Mouse (Mus musculus): ENCODE data around the gene Anp32a. TPM values are rescaled to one million over a fixed set of nuclear protein-coding genes. Genes with fewer than 3 reads are reported as not detected.

Gene Anp32a
- total and polyA plus RNA-seq, 2 experiments from 2014 or later = 110 to 130 TPM

GRCm38 (mm10) chr9:62385727-62386518 is 44.8 kb downstream of the Anp32a start:
- no peaks in the 10 kb centered on the region for H3K27me3 ChIP-seq (ENCODE audit: insufficient read depth, low read length)
- H3K9ac ChIP-seq = no peak overlapping the region
- H3K27ac ChIP-seq (ENCODE audit: low read depth, low read length) = no peak overlapping the region
- H3K36me3 ChIP-seq (ENCODE audit: insufficient read depth) = 0 out of 2 replicates have a peak, but pooled peaks cover 3% of the 10 kb centered on the region
- no peak overlapping the region for H3K4me3 ChIP-seq (ENCODE audit: low read depth, low read length)
- TF ChIP-seq CTCF (IDR thresholded peaks at IDR 0.05; ENCODE audit: low read depth) = no peak
- WGBS = 86% methylated on average over 4 of the region's 4 CpGs
- no peaks in the 10 kb centered on the region for H3K9me3 ChIP-seq (ENCODE audit: low read length)
- H3K4me1 ChIP-seq (ENCODE audit: insufficient read depth) = no peaks in the 10 kb centered on the region
- no peak overlapping the region for H3K4me2 ChIP-seq (ENCODE audit: low read depth)
- DNase-seq (no peak), ATAC-seq (no peak)

- Histone ChIP-seq H3K36me3 (ENCODE audit: insufficient read depth) (no peaks in the 10 kb centered on the region), H3K9ac (no peak overlapping the region), H3K4me3 (ENCODE audit: low read depth, low read length) (no peak overlapping the region), H3K4me1 (ENCODE audit: insufficient read depth) (no peaks in the 10 kb centered on the region), H3K9me3 (ENCODE audit: low read length) (no peaks in the 10 kb centered on the region), H3K27ac (ENCODE audit: low read depth, low read length) (no peak overlapping the region), H3K4me2 (ENCODE audit: low read depth) (no peak overlapping the region), H3K27me3 (ENCODE audit: insufficient read depth, low read length) (no peaks in the 10 kb centered on the region)
- 56% methylated on average over 9 of the region's 9 CpGs for WGBS
- DNase-seq = no peak
- TF ChIP-seq CTCF (IDR thresholded peaks at IDR 0.05; ENCODE audit: low read depth) = no peak
- ATAC-seq = no peak
These were observed 48.6 kb downstream of the Anp32a start for GRCm38 (mm10) chr9:62389735-62390134.

- Histone ChIP-seq H3K9me3 (ENCODE audit: low read length) (no peaks in the 10 kb centered on the region), H3K27me3 (ENCODE audit: insufficient read depth, low read length) (no peaks in the 10 kb centered on the region), H3K4me3 (ENCODE audit: low read depth, low read length) (no peak overlapping the region), H3K36me3 (ENCODE audit: insufficient read depth) (no peaks in the 10 kb centered on the region), H3K9ac (no peak overlapping the region), H3K4me2 (ENCODE audit: low read depth) (no peak overlapping the region), H3K27ac (ENCODE audit: low read depth, low read length) (no peak overlapping the region), H3K4me1 (ENCODE audit: insufficient read depth) (no peaks in the 10 kb centered on the region)
- no peak for TF ChIP-seq CTCF (IDR thresholded peaks at IDR 0.05; ENCODE audit: low read depth)
- 75% methylated on average over 2 of the region's 2 CpGs for WGBS
- ATAC-seq = no peak
- no peak for DNase-seq
These were observed 52.4 kb downstream of the Anp32a start for GRCm38 (mm10) chr9:62393531-62393930.

GRCm38 (mm10) chr9:62394163-62394562 is 53.1 kb downstream of the Anp32a start:
- Histone ChIP-seq H3K9me3 (ENCODE audit: low read length) (no peaks in the 10 kb centered on the region), H3K4me3 (ENCODE audit: low read depth, low read length) (no peak overlapping the region), H3K27ac (ENCODE audit: low read depth, low read length) (no peak overlapping the region), H3K4me2 (ENCODE audit: low read depth) (no peak overlapping the region), H3K27me3 (ENCODE audit: insufficient read depth, low read length) (no peaks in the 10 kb centered on the region), H3K9ac (no peak overlapping the region), H3K4me1 (ENCODE audit: insufficient read depth) (no peaks in the 10 kb centered on the region), H3K36me3 (ENCODE audit: insufficient read depth) (no peaks in the 10 kb centered on the region)
- no peak for TF ChIP-seq CTCF (IDR thresholded peaks at IDR 0.05; ENCODE audit: low read depth)
- DNase-seq (no peak), ATAC-seq (no peak)
- 82% methylated on average over 2 of the region's 2 CpGs for WGBS

GRCm38 (mm10) chr9:62400531-62401170 is 59.6 kb downstream of the Anp32a start:
- ATAC-seq (no peak), DNase-seq (no peak)
- no peak overlapping the region for H3K4me2 ChIP-seq (ENCODE audit: low read depth)
- no peak for TF ChIP-seq CTCF (IDR thresholded peaks at IDR 0.05; ENCODE audit: low read depth)
- H3K9me3 ChIP-seq (ENCODE audit: low read length) = no peaks in the 10 kb centered on the region
- no peaks in the 10 kb centered on the region for H3K4me1 ChIP-seq (ENCODE audit: insufficient read depth)
- no peak overlapping the region for H3K9ac ChIP-seq
- H3K27me3 ChIP-seq (ENCODE audit: insufficient read depth, low read length) = no peaks in the 10 kb centered on the region
- H3K36me3 ChIP-seq (ENCODE audit: insufficient read depth) = no peaks in the 10 kb centered on the region
- 66% methylated on average over 11 of the region's 11 CpGs for WGBS
- H3K27ac ChIP-seq (ENCODE audit: low read depth, low read length) = no peak overlapping the region
- H3K4me3 ChIP-seq (ENCODE audit: low read depth, low read length) = no peak overlapping the region

- Histone ChIP-seq H3K27me3 (ENCODE audit: insufficient read depth, low read length) (no peaks in the 10 kb centered on the region), H3K4me3 (ENCODE audit: low read depth, low read length) (no peak overlapping the region), H3K4me1 (ENCODE audit: insufficient read depth) (no peaks in the 10 kb centered on the region), H3K9ac (no peak overlapping the region), H3K4me2 (ENCODE audit: low read depth) (no peak overlapping the region), H3K36me3 (ENCODE audit: insufficient read depth) (no peaks in the 10 kb centered on the region), H3K9me3 (ENCODE audit: low read length) (no peaks in the 10 kb centered on the region), H3K27ac (ENCODE audit: low read depth, low read length) (no peak overlapping the region)
- DNase-seq (no peak), ATAC-seq (no peak)
- TF ChIP-seq CTCF (IDR thresholded peaks at IDR 0.05; ENCODE audit: low read depth) = no peak
- WGBS = 68% methylated on average over 1 of the region's 1 CpGs
These were observed 60.5 kb downstream of the Anp32a start for GRCm38 (mm10) chr9:62401589-62401988.

GRCm38 (mm10) chr9:62406423-62407013 is 65.4 kb downstream of the Anp32a start:
- no peaks in the 10 kb centered on the region for H3K36me3 ChIP-seq (ENCODE audit: insufficient read depth)
- no peaks in the 10 kb centered on the region for H3K27me3 ChIP-seq (ENCODE audit: insufficient read depth, low read length)
- H3K9me3 ChIP-seq (ENCODE audit: low read length) = no peaks in the 10 kb centered on the region
- H3K4me2 ChIP-seq (ENCODE audit: low read depth) = no peak overlapping the region
- no peak overlapping the region for H3K27ac ChIP-seq (ENCODE audit: low read depth, low read length)
- no peaks in the 10 kb centered on the region for H3K4me1 ChIP-seq (ENCODE audit: insufficient read depth)
- no peak overlapping the region for H3K4me3 ChIP-seq (ENCODE audit: low read depth, low read length)
- no peak for DNase-seq
- WGBS = 87% methylated on average over 7 of the region's 7 CpGs
- H3K9ac ChIP-seq = no peak overlapping the region
- no peak for ATAC-seq
- TF ChIP-seq CTCF (IDR thresholded peaks at IDR 0.05; ENCODE audit: low read depth) = no peak

Measured in forebrain, postnatal 0 days (tissue).